Mouse (Mus musculus) liver, embryonic 14.5 days (tissue): Measurements from ENCODE around the gene Arnt2. TPM values are rescaled to one million over a fixed set of nuclear protein-coding genes. Genes with fewer than 3 reads are reported as not detected.

Experiments
- ATAC-seq: fragments of 200-750 bp; cut with Nextera tagmentation; 2 replicates; pipeline ENCODE4 v1.8.0; 2017; ENCODE audit warnings: moderate number of reproducible peaks, mild to moderate bottlenecking, moderate library complexity; ENCODE audit not compliant: insufficient read depth
- DNase-seq, 3 experiments: peaks; one replicate each; pipeline ENCODE4 v3.0.0-alpha.2; 2012 to 2013; ENCODE audit warnings: low read depth in 3 of 3, low spot score in 3 of 3
- H3K27ac ChIP-seq: fragments of 300-500 bp; sonication (generic); 2 replicates; pipeline ENCODE4 v1.5.1; 2014; ENCODE audit warnings: moderate library complexity, mild to moderate bottlenecking, control low read depth, inconsistent platforms
- H3K27me3 ChIP-seq: fragments of 300-500 bp; sonication (generic); 2 replicates; pipeline ENCODE4 v1.6.1; 2014; ENCODE audit warnings: mild to moderate bottlenecking, low read length, moderate library complexity; ENCODE audit not compliant: control insufficient read depth, insufficient read depth
- H3K36me3 ChIP-seq: fragments of 300-500 bp; sonication (generic); replicated peaks from 2 replicates; pipeline ENCODE4 v1.6.1; 2014; ENCODE audit warnings: low read depth; ENCODE audit not compliant: control insufficient read depth, insufficient read depth
- H3K4me1 ChIP-seq, 2 experiments: fragments of 200-500 bp in 1 of 2; fragments of 300-500 bp in 1 of 2; sonication (generic) in 1 of 2; replicated peaks; 2 replicates each; pipeline ENCODE4 v1.6.1; 2012 to 2014; ENCODE audit warnings: antibody characterized with exemption in 1 of 2, inconsistent platforms in 1 of 2, low read length in 1 of 2; ENCODE audit not compliant: control insufficient read depth in 2 of 2, insufficient read depth in 2 of 2
- H3K4me2 ChIP-seq: fragments of 300-500 bp; sonication (generic); 2 replicates; pipeline ENCODE4 v1.6.1; 2014; ENCODE audit warnings: low read depth, mild to moderate bottlenecking, control low read depth, moderate library complexity
- H3K4me3 ChIP-seq, 2 experiments: fragments of 200-500 bp in 1 of 2; fragments of 300-500 bp in 1 of 2; sonication (generic) in 1 of 2; 2 replicates each; pipeline ENCODE4 v1.5.1; 2012 to 2014; ENCODE audit warnings: low read depth in 2 of 2, low read length in 2 of 2, mild to moderate bottlenecking in 2 of 2, control low read depth in 1 of 2, inconsistent platforms in 1 of 2, moderate library complexity in 1 of 2; ENCODE audit not compliant: insufficient read depth in 1 of 2
- H3K9ac ChIP-seq: fragments of 300-500 bp; sonication (generic); replicated peaks from 2 replicates; pipeline ENCODE4 v1.6.1; 2014; ENCODE audit warnings: mild to moderate bottlenecking, control low read depth, moderate library complexity
- H3K9me3 ChIP-seq: fragments of 300-500 bp; sonication (generic); 2 replicates; pipeline ENCODE4 v1.6.1; 2016; ENCODE audit warnings: low read length, mixed read lengths; ENCODE audit not compliant: control insufficient read depth
- CTCF ChIP-seq: IDR thresholded peaks from 2 replicates; pipeline ENCODE4 v1.5.1; 2016; ENCODE audit warnings: antibody characterized with exemption, low read depth, control low read depth
- EP300 ChIP-seq: IDR thresholded peaks from 2 replicates; pipeline ENCODE4 v1.6.1; 2016; ENCODE audit warnings: antibody characterized with exemption, low read depth
- WGBS: fragments of 180-500 bp; shearing (Covaris S2); extraction: QIAGEN DNeasy Blood & Tissue Kit; methylation state at CpG from one replicate; pipeline ENCODE4 v1.1.7; 2014; ENCODE audit not compliant: insufficient replicate concordance; 5-methylcytosine and 5-hydroxymethylcytosine counted together
- polyA plus RNA-seq, 2 experiments: library from polyadenylated mRNA; depleted of rRNA in 1 of 2; stranded (reverse) in 1 of 2; unstranded in 1 of 2; fragments of >200 nt; fragmentation: Nextera tagmentation in 1 of 2; extraction: Ambion mirVana in 1 of 2; gene quantifications; 2 replicates each; pipeline versions ENCODE4 v1.2.1 to v1.2.3; 2012 to 2014

Gene Arnt2
- polyA plus RNA-seq, 2 experiments: 0.16 to 0.39 TPM

GRCm38 (mm10) chr7:84247960-84248665, 161.9 kb downstream of the Arnt2 start:
- TF ChIP-seq CTCF (no peak), EP300 (no peak)
- Histone ChIP-seq H3K4me3 (no peak overlapping the region), H3K4me1 (no peaks in the 10 kb centered on the region), H3K27me3 (no peaks in the 10 kb centered on the region), H3K9me3 (no peaks in the 10 kb centered on the region), H3K4me2 (no peak overlapping the region), H3K9ac (no peak overlapping the region), H3K27ac (no peak overlapping the region), H3K36me3 (no peaks in the 10 kb centered on the region)
- DNase-seq (no peak), ATAC-seq (no peak)
- WGBS: 50% methylated on average over 3 of the region's 3 CpGs

GRCm38 (mm10) chr7:84246878-84247277, 163.1 kb downstream of the Arnt2 start:
- Histone ChIP-seq H3K4me2 (no peak overlapping the region), H3K4me3 (no peak overlapping the region), H3K9me3 (no peaks in the 10 kb centered on the region), H3K9ac (no peak overlapping the region), H3K27ac (no peak overlapping the region), H3K27me3 (no peaks in the 10 kb centered on the region), H3K36me3 (no peaks in the 10 kb centered on the region), H3K4me1 (no peaks in the 10 kb centered on the region)
- WGBS: 55% methylated on average over 5 of the region's 5 CpGs
- ATAC-seq: no peak
- TF ChIP-seq EP300: no peak
- no peak for TF ChIP-seq CTCF
- DNase-seq: no peak

- no peaks in the 10 kb centered on the region for H3K4me1 ChIP-seq
- H3K9ac ChIP-seq: no peak overlapping the region
- H3K4me3 ChIP-seq: no peak overlapping the region
- no peaks in the 10 kb centered on the region for H3K9me3 ChIP-seq
- no peaks in the 10 kb centered on the region for H3K27me3 ChIP-seq
- H3K36me3 ChIP-seq: no peaks in the 10 kb centered on the region
- WGBS: 53% methylated on average over 2 of the region's 2 CpGs
- no peak for DNase-seq
- ATAC-seq: no peak
- TF ChIP-seq EP300: no peak
- TF ChIP-seq CTCF: no peak
- H3K4me2 ChIP-seq: no peak overlapping the region
- no peak overlapping the region for H3K27ac ChIP-seq
Observed at GRCm38 (mm10) chr7:84246093-84246492, 163.9 kb downstream of the Arnt2 start.

- Histone ChIP-seq H3K9ac (no peak overlapping the region), H3K9me3 (no peaks in the 10 kb centered on the region), H3K27ac (no peak overlapping the region), H3K4me2 (no peak overlapping the region), H3K36me3 (no peaks in the 10 kb centered on the region), H3K4me1 (no peaks in the 10 kb centered on the region), H3K4me3 (no peak overlapping the region), H3K27me3 (no peaks in the 10 kb centered on the region)
- TF ChIP-seq EP300 (no peak), CTCF (no peak)
- DNase-seq: no peak
- no peak for ATAC-seq
- WGBS: 34% methylated on average over 3 of the region's 3 CpGs
Observed at GRCm38 (mm10) chr7:84240406-84240805, 169.6 kb downstream of the Arnt2 start.

GRCm38 (mm10) chr7:84237655-84238054, 172.3 kb downstream of the Arnt2 start:
- Histone ChIP-seq H3K4me2 (no peak overlapping the region), H3K4me3 (no peak overlapping the region), H3K9me3 (no peaks in the 10 kb centered on the region), H3K27ac (no peak overlapping the region), H3K9ac (no peak overlapping the region), H3K4me1 (no peaks in the 10 kb centered on the region), H3K36me3 (no peaks in the 10 kb centered on the region), H3K27me3 (no peaks in the 10 kb centered on the region)
- DNase-seq (no peak), ATAC-seq (no peak)
- WGBS: 40% methylated on average over 4 of the region's 4 CpGs
- TF ChIP-seq EP300 (no peak), CTCF (no peak)
